Mouse (Mus musculus) heart, adult 18-20 months (tissue): ENCODE data around the gene Dazap1. TPM values are rescaled to one million over a fixed set of nuclear protein-coding genes. Genes with fewer than 3 reads are reported as not detected.

Experiments used
- DNase-seq, 2 experiments: peaks; one replicate each; pipeline ENCODE4 v3.0.0; 2021 to 2022; ENCODE audit warnings: mixed read lengths in 1 of 2
- total RNA-seq, 2 experiments: library from RNA; stranded (reverse); gene quantifications; 2 replicates each; pipeline ENCODE4 v1.2.3; 2021

The Dazap1 gene
- total RNA-seq, 2 experiments from 2014 or later: 46.9 to 58.8 TPM

DNA sequence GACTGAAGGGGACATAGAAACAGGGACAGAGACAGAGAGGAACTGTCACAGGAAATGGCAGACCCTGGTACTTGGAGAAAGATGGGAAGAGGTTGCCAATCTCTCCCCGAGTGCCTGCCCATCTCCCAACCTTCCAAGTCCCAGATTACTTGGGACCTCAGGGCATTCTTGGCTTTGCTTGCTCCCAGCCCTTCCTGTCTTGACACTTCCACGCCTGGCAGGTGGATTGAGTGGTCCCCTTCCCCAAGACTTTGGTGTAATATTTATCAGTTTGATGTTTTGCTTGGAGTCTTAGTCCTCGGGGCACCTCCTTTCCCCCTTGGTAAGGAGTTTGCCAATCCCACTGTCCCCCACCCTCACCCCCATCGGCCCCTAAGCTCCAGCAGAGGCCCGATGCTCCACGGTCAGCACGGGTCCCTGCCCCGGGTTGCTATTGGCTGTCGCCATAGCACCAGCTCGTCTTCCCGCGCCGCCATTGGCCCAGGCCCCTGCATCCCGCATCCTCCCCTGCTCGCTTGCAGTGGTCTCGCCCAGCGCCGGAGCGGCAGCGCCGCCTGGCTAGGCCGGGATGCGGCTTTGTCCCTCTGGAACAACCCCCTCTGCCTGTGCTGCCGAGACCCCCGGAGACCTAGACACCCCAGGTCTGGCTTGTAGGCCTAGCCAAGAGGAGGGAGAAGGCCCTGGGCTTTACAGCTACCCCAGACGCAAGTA is 37.4 kb downstream of the Dazap1 start:
- peak in 1 of 2 experiments; percentile 54 for DNase-seq

DNA sequence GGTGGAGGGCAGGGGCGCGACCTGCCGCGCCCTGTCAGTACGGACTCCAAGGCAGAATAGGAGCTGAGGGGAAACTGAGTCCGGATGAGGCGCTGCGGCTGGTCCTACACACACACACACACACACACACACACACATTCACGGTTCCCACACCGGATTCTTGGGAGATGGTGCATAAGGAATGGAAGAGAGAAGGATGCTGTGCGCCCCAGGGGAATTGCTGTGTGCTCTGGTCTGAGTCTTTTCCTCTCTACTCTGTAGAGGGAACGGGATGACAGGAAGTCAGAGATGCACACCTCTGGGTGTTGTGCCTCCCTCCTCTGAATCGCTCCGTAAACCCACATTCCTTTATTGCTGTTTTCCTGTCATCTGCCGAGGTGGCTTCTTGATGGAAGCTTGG is 38.0 kb downstream of the Dazap1 start:
- no peak for DNase-seq

DNA sequence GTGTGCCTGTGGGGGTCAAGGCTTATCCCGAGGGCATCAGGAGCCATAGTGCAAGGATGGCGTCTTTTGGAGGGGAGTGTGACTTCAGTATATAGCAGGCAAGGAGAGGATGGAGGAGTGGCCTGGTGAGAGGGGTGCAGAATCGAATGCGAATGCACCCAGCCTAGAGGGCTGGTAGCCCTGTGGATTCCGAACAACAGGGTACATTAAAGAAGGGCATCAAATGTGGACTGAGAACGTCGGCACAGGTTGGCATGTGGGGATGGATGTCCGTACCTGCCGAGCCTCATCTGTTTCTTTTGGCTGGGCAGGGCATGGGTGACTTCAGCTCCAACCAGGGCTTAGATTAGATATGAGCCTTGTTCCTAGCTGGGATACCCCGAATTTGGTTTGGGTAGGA is 38.5 kb downstream of the Dazap1 start:
- no peak for DNase-seq

DNA sequence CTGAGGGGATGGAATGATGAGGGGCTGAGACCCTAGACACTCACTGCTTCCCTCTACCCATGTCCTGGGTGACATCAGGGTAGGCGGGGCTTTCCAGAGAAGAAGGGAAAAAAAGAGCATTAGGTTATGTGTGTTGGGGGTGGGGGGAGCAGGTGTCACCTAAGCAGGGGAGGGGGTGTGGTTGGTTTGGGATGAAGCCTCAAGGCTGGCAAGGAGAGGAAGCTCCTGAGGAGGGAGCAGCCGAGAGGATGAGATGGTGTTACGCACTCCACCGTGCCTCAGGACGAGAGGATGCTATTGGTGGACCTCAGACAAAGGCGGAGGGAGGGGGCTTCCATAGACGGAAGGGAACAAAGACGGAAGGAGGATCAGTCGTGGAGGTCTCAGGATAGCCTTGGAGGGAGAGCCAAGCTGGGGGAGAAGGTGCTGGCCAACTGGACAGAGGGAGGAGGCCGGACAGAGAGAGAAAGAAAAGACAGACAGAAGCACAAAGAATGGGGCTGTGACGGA is 39.4 kb downstream of the Dazap1 start:
- DNase-seq: no peak

DNA sequence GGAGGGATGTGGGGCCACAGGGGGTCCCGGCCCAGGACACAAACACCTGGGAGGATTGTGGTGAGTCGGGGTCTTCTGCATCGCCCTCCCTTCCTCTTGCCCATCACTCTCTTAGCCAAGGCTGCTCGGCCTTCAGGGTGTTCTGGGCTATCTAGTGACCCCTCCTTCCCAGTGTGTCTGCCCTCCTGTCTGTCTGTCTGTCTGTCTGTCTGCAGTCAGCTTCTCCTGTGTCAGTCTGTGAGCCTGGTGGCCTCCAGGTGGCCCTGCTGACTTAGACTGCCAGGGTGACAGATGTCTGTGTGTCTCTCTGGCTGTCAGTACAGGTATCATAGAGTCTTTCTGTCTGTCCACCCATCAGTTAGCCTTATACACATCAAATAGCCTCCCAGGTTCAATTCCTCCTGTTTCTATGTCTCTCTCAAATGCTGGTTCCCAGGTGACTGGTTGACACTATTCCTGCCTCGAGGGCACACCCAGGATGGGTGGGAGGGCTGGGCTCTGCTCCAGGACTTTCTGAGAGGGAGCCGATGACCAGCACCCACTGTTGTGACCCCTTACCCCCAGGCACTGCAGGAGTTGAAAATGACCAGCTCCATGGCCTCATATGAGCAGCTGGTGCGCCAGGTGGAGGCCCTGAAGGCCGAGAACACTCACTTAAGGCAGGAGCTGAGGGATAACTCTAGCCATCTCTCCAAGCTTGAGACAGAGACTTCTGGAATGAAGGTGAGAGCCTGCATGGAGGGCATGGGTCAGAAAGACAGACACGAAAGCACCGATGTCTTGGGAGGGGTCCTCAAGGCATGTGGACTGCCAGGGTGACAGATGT is 40.2 kb downstream of the Dazap1 start:
- no peak for DNase-seq

DNA sequence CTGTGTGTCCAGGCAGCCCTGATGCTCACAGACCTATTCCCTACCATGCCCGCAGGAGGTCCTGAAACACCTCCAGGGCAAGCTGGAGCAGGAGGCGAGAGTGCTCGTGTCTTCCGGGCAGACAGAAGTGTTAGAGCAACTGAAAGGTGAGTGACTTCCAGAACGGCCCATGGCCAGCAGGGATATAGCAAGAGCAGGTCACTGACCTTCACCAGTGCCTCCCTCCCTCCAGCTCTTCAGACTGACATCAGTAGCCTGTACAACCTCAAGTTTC is 40.7 kb downstream of the Dazap1 start:
- no peak for DNase-seq

DNA sequence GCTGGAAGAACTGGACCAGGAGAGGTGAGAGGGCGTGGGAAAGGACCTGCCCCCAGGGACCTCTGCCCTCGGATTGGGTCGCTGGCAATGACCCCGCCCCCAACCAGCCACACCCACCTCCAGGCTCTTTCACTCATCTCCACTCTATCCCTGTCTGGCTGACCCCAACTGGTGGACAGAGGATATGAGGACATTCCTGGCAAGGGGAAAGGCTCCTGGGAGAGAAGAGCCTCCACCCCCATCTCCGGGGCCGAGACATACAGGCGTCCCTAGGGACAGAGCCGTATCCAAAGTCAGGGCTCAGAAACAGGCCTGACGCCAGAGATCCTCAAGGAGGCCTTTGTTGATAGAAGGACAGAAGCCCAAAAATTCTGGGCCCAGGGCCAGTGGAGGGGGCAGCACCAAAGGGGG is 41.2 kb downstream of the Dazap1 start:
- peak; percentile 87 to 92 for DNase-seq

DNA sequence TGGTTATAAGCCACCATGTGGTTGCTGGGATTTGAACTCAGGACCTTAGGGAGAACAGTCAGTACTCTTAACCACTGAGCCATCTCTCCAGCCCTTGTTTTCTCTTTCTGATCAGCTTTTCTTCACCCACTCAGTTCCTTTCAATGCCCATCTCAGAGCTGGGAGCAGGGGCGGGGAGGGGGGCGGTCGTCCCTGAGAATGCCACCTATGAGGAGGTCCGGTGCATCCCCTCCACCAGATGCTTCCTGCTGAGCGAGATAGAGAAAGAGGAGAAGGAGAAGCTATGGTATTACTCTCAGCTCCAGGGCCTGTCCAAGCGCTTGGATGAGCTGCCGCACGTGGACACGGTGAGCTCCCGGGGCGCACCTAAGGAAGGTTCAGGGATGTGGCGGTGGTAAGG is 43.2 kb downstream of the Dazap1 start:
- no peak for DNase-seq

DNA sequence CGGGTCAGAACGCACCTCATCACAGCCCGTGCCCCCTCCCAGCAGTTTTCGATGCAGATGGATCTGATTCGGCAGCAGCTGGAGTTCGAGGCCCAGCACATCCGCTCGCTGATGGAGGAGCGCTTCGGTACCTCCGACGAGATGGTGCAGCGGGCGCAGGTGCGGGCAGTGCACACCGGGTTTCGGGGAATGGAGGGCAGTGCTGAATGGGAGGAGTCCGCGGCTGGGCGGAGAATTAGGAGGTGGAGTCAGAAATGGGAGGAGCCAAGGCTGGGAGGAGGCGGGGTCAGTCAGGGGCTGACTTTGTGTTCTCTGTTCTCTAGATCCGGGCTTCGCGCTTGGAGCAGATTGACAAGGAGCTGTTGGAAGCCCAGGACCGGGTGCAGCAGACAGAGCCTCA is 43.6 kb downstream of the Dazap1 start:
- DNase-seq: no peak

DNA sequence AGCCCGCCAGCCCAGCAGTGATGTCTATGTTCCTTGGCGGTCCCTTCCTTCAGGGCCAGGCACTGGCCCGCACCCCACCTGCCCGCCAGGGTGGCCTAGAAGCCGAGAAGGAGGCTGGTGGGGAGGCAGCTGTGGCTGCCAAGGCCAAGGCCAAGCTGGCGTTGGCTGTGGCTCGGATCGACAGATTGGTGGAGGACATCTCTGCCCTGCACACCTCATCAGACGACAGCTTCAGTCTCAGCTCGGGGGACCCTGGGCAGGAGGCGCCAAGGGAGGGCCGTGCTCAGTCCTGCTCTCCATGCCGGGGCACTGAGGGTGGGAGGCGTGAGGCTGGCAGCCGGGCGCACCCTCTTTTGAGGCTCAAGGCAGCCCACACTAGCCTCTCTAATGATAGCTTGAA is 50.3 kb downstream of the Dazap1 start:
- no peak for DNase-seq

DNA sequence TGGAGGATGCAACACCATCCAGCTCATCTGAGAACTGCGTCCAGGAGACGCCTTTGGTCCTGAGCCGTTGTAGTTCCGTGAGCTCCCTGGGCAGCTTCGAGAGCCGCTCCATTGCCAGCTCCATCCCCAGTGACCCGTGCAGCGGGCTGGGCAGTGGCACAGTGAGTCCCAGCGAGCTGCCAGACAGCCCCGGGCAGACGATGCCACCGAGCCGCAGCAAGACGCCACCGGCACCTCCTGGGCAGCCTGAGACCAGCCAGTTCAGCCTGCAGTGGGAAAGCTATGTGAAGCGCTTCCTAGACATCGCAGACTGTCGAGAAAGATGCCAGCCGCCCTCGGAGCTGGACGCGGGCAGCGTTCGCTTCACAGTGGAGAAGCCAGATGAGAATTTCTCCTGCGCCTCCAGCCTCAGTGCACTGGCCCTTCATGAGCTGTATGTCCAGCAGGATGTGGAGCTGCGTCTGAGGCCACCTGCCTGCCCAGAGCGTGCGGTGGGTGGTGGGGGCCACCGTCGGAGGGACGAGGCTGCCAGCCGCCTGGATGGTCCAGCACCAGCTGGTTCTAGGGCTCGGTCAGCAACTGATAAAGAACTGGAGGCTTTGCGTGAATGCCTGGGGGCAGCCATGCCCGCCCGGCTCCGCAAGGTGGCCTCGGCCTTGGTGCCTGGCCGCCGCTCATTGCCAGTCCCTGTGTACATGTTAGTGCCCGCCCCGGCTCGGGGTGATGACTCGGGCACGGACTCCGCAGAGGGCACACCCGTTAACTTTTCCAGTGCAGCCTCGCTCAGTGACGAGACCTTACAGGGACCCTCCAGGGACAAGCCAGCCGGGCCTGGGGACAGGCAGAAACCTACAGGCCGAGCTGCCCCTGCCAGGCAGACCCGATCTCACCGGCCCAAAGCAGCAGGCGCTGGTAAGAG is 51.6 kb downstream of the Dazap1 start:
- no peak for DNase-seq

DNA sequence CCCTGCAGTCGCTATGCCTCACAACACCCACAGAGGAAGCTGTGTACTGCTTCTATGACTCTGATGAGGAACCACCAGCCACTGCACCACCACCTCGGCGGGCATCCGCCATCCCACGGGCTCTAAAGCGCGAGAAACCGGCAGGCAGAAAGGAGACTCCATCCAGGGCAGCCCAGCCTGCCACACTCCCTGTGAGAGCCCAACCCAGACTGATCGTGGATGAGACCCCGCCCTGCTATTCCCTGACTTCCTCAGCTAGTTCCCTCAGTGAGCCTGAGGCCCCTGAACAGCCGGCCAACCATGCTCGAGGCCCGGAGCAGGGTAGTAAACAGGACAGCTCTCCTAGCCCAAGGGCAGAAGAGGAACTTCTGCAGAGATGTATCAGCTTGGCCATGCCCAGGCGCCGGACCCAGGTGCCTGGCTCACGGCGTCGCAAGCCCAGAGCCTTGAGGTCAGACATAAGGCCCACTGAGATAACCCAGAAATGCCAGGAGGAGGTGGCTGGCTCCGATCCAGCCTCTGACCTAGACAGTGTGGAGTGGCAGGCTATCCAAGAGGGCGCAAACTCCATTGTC is 52.4 kb downstream of the Dazap1 start:
- no peak for DNase-seq

DNA sequence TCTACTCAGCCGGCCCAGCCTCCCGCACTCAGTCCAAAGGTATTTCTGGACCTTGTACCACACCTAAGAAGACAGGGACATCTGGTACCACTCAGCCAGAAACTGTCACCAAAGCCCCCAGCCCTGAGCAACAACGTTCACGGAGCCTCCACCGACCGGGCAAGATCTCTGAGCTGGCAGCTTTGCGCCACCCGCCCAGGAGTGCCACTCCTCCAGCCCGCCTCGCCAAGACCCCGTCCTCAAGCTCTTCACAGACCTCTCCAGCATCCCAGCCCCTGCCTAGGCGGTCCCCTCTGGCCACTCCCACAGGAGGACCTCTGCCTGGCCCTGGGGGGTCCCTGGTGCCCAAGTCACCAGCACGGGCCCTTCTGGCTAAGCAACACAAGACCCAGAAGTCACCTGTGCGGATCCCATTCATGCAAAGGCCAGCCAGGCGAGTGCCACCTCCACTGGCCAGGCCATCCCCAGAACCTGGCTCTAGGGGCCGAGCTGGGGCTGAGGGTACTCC is 53.3 kb downstream of the Dazap1 start:
- DNase-seq: no peak

DNA sequence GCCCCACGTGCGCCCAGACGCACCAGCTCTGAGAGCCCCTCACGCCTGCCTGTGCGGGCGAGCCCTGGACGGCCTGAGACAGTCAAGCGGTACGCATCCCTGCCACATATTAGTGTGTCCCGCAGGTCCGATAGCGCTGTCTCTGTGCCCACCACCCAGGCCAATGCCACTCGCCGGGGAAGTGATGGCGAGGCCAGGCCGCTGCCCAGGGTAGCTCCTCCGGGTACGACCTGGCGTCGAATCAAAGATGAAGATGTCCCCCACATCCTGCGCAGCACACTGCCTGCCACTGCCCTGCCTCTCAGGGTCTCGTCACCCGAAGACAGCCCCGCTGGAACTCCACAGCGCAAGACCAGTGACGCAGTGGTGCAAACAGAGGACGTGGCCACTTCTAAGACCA is 54.0 kb downstream of the Dazap1 start:
- no peak for DNase-seq

DNA sequence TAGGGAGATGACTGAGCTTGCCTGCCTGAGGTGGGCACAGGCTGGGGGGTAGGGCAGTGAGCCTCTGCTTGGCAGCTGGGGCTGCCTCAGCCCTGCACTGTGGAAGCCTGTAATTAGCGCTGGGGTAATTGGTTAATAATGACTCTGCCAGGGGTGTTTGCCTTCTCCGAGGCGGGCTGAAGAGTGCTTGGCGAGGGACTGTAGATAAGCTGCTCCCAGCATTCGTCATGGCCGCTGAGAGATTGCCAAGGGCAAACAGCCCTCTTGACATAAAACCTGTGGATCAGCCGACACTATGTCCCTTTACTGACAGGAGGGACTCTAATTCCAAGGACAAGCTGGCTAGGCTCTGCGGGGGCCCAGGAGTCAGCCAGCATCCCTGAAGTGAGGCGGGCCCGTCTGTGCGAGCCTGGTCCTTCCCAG is 55.1 kb downstream of the Dazap1 start:
- no peak for DNase-seq

DNA sequence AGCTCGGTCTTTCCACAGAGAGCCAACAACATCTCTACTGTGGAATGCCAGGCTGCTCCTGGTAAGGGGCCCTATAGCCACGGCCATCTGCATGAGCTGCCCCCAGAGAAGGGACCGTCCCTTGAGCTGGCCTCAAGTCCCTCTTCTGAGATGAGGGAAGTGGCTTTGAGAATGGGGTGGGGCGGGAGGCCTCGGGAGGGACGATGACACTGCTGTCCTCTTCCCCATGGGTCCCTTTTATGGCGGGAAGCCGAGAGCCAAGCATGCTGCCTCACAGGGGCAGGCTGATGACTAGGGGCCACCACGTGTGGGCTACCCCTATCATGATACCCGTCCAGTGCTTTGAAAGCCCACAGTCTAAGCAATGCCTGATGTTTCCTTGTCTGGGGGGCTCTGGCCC is 55.7 kb downstream of the Dazap1 start:
- DNase-seq: no peak

DNA sequence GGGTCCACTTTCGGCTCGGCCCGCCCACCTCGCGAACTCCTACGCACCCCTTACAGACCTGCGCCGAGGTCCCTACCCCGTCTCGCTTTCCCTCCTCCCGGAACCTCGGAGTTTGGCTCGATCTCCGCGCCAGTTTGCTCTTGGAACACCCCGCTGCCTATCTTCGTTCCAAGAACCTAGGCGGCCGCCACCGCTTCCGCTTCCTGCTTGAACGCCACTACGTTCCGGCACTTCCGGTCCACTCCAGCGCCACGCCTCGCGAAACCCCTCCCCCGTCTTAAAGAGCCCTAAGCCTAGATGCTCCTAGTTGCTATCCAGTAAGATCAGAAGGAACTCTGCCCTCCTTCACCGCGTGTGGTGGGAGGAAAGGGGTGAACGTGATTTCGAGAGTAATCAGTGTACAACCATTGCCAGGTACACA is 59.1 kb downstream of the Dazap1 start, which contains the start of gene 2310011J03Rik:
Gene 2310011J03Rik (minus strand): TSS at position 198 of the 421 bp plus-strand sequence.
- peak; percentile 96 for DNase-seq

DNA sequence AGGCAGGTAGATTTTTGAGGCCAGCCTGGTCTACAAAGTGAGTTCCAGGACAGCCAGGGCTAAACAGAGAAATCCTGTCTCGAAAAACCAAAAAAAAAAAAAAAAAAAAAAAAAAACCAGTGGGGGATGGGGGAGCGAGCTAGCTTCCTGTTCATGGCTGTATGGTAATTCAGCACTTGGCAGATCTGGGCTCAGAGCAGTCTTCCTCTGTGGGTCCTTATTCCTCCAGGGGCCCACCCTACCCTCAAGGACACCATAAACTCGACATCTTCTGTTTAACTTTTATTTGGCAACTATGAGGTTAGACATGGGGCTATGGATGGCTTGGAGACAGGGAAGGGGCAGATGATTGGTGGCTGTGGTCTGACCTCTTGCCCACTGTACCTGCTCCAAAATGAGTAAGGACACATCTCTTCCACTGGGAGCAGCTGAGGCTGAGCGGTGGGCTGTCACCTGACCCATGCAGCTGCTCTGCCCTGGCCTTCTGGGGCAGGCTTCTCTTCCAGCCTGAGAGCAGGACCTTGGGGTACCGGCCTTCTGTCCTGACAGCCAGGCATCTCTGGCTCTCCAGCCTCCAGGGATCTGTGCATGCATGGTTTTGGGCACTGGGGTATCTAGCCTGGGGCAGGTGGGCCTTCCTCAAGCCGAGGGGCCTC is 59.9 kb downstream of the Dazap1 start:
- no peak for DNase-seq

DNA sequence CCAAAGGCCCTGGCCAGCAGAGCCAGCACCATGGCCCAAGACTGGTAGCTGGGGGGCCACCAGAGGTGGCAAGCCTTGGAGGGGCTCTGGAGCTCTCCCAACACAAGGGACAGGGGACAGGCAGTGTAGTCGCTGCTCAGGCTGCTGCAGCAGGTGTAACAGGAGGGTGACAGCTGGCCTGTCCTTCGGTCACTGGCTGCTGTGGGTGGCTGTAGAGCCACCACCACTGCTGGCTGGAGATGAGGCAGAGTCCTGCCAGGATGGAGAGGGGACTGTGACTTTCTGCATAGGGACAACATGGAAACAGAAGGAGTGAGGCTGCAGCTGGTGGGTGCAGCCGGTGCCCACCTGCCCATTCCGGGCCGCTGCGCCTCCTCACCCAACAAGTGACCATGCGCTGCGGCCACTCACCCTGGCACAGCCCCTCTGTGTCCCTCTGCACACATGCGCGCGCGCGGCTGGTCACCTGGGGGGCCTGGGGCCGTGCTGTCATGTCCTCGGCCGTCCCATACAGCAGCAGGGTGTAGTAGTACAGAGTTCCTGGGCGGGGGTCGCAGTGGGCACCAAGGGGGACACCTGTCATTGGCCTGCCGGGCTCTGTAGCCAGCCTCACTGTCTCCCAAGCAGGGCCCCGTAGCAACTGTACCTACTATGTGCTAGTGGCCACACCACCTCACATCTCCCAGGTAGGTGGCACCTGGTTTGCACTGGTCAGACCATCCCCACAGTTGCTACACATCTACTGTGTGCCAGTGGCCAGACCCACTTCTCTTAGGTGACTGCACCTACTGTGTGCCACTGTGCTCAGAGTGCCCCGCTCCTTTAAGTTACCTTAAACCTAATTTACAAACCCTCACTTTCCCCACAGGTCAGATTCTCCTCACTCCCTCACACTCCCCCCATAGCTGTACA is 60.6 kb downstream of the Dazap1 start:
- DNase-seq: no peak

DNA sequence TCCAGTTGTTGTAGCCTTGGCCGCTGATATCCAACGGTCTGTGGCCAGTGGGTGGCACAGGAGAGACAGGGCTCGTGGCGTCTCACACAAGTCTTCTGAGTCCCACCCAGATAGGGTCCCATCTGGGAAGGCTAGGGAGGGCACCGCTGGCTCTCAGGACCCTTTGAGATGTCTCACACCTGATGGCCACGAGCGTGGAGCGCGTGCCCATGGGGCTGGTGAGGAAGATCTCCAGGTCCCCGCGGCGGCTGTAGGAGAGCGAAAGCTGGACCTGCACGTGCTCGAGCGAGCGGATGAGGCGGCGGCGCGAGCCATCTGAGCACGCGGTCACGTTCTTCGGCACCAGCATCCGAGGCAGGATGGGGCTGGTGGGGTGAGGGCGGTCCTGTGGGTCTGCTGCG is 61.5 kb downstream of the Dazap1 start:
- DNase-seq: peak; percentile 43 to 53
